Mouse (Mus musculus): Measurements from ENCODE around the gene Zfp687.
"Not testable (repeated sequence)": the region's sequence is repeated elsewhere in the genome, so short reads cannot be mapped to it uniquely, and the experiment has no call there.

Zfp687 gene

GRCm38 (mm10) chr3:95015337-95015872 is at the start of gene Zfp687:
TSS of gene Zfp687 (minus strand) at chr3:95015448.
- DNase-seq (ENCODE audit: low read depth), result peak; percentile 100

DNA sequence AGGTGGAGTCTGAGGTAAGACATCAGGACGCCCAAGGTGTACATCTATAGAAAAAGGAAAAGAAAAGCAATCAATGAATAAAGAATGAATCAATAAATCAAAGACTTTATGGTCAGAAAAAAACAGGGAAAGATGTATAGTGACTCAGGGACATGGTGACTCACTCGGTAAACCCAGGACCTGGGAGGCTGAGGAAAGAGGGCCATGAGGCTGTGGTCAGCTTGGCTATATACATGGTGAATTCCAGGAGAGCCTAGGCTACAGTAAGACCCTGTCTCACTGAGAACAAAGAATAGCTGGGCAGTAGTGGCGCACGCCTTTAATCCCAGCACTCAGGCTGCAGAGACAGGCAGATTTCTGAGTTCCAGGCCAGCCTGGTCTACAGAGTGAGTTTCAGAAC is 48.5 kb upstream of the Zfp687 start:
- DNase-seq (ENCODE audit: low read depth), result no peak

DNA sequence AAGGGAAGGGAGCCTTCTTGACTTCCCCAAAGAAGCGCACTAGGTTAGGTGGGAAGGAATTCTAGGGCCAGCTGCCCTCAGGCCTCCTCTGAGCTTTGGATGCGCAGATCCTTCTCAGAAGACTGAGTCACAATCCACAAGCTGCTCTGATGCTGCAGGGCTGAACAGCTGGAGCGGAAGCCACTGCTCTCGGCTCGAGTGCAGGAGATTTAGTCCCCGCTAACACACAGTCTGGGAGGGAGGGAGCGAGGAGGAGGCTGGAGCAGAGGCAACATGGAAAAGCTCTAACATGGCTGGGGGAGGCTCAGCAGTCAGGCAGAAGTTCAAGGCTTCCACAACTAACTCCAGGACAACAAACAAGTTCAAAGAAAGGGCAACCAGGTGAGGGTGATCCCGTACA is 42.8 kb upstream of the Zfp687 start:
- no peak for DNase-seq (ENCODE audit: low read depth)

DNA sequence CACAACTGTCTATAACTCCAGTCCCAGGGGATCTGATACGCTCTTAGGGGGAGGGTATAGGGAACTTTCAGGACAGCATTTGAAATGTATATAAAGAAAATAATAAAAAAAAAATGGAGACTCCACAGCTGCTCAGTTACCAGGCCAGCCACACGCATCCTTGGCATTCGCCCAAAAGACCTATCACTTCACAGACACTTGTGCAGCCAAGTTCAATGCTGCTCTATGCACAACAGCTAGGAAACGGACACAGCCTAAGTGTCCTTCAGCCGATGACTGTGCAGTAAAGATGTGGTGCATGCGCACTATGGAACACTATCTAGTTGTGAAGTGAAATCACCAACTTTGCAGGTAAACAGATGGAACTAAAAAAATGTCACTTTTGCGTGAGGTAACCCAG is 41.0 kb upstream of the Zfp687 start:
- no peak for DNase-seq (ENCODE audit: low read depth)

GRCm38 (mm10) chr3:95054481-95055260 is 39.4 kb upstream of the Zfp687 start:
- peak; percentile 32 for DNase-seq (ENCODE audit: low read depth)

DNA sequence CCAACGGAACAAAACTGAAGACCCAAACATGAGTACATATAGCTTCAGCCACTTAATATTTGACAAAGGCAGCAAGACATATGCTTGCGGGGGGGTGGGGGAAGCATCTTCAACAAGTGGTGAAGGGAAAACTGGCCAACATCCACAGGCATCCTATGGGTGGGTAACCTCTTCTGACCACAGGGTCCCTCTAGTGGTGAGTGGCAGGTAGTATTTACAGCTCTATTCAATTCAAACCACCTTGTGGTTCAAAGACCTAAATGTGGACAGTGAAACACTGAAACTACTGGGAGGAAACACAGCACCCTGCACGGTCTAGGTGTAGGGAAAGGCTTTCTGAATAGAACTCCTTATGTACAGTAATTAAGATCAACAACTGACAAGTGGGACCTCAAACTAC is 38.5 kb upstream of the Zfp687 start:
- DNase-seq (ENCODE audit: low read depth), result peak; percentile 56

GRCm38 (mm10) chr3:95052959-95053358 is 37.7 kb upstream of the Zfp687 start:
- DNase-seq (ENCODE audit: low read depth), result peak; percentile 55

- no peak for DNase-seq (ENCODE audit: low read depth)
These were observed 32.7 kb upstream of the Zfp687 start for GRCm38 (mm10) chr3:95047914-95048313.

DNA sequence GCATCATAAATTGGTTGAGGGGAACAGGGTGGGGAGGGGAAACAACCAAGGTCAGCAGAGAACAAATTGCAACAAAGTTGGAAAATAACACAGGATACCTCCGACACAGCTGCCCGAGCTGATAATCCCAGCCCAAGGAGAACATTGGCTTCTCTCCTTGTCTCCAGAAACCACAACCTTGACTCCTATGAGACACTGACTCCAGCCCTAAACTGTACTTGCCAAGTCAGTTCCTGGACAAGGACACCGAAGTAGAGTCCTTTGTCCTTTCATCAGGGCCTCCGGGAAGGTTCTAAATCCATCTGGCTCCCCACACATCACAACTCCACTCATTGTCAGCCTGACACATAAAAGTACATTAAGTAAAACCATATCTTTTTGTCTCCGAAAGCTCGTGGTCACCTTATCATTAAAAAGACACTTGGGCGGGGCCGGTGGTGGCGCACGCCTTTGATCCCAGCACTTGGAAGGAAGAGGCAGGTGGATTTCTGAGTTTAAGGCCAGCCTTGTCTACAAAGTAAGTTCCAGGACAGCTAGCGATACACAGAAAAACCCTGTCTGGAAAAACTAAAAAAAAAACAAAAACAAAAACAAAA is 31.3 kb upstream of the Zfp687 start:
- no peak for DNase-seq (ENCODE audit: low read depth)

DNA sequence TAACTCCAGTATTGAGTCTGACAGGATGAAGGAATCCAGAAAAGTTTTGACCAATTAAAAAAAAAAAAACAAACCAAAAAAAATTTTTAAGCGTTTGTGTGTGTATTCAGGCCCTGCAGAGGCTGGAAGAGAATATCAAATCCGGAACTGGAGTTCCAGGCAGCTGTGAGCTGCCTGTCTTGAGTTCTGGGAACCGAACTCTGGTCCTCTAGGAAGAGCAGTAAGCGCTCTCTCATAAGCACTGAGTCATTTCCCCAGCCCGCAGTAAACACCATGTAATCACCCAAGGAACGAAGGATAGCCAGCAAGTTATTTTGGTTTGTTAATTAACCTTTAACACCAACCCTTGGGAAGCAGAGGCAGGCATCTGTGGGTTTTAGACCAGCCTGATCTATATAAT is 28.0 kb upstream of the Zfp687 start:
- DNase-seq (ENCODE audit: low read depth), result no peak

DNA sequence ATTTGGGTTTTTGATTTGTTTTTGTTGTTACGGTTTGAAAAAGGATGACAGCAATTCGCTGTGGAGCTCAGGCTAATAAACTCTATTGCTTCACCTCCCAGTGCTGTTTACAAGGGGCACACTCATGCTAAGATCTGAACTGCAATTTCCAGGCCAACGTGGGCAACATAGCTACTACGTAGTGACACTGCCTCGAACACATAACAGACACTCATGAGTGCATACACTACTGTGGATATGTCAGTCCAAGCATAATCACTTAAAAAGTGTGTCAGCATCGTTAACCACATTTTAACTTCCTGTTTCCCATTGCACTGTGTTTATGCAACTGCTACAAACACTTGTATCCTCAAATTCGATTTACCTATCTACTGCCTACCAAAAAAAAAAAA is 27.6 kb upstream of the Zfp687 start:
- no peak for DNase-seq (ENCODE audit: low read depth)

DNA sequence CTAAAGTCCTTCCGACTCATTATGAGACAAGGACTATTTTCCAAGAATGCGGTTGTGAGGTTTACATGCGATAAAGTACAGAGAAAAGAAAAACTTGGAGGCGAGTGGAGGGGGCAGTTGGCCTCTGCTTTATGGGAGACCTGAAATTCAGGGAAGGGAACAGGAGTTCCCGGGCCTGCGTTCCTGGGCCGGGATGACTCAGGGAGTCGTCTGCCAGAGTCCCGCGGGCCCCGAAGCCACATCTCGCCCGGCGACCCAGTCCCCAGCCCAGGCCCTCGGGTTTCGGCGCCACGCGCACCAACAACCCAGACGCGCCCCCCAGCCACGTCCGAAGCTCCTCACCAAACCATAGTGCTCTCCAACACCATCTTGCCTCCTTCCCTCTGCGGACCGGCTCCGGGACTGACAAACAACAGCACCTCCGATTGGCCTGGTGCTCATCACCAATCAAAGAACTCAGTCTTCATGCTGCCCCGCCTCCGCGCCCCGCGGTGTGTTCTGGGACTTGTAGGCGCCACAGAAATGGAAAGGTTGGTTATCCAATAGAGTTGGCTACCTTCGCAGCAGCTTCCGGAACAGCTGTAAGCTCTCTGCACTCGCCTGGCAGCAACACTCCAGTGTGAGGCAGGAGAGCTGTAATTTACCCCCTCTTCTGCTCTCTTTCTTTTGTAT is 27.1 kb upstream of the Zfp687 start, which contains the start of gene Psmd4:
TSS of gene Psmd4 (minus strand) at position 449 of the 672 bp plus-strand sequence.
- DNase-seq (ENCODE audit: low read depth), result peak; percentile 93

GRCm38 (mm10) chr3:95041625-95042024 is 26.4 kb upstream of the Zfp687 start:
- no peak for DNase-seq (ENCODE audit: low read depth)

DNA sequence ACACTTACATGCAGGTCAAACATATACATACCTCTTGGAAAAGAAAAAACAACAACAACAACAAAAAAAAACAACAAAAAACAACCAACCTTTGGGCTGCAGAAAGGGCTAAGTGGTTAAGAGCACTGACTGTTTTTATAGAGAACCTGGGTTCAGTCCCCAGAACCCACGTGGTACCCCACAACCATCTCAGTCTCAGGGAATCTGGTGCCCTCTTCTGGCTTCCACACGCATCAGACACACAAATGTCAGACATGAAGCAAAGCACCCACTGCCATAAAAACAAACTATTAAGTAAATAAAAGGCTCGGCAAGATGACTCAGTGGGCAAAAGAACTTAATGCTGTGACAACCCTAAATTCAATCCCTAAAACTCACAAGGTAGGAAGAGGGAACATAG is 14.7 kb upstream of the Zfp687 start:
- DNase-seq (ENCODE audit: low read depth), result no peak

GRCm38 (mm10) chr3:95029291-95029827 is 14.1 kb upstream of the Zfp687 start:
- DNase-seq (ENCODE audit: low read depth), result not testable (repeated sequence)

DNA sequence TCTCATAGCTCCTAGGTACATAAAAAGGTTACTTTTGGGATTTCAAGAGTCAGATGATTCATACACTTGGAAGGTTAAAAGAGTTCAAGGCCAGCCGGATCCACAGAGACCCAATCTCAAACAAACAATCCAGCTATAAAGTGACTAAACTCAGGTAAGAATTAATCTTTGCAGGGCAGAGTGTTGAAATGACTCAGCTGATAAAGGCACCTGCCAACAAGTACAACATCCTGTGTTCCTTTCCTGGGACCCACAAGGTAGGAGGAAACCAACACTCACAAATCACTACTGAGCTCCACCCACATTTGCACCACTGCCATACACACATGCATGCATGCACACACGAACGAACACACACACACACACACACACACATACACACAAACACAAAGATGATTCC is 13.4 kb upstream of the Zfp687 start:
- DNase-seq (ENCODE audit: low read depth), result no peak

DNA sequence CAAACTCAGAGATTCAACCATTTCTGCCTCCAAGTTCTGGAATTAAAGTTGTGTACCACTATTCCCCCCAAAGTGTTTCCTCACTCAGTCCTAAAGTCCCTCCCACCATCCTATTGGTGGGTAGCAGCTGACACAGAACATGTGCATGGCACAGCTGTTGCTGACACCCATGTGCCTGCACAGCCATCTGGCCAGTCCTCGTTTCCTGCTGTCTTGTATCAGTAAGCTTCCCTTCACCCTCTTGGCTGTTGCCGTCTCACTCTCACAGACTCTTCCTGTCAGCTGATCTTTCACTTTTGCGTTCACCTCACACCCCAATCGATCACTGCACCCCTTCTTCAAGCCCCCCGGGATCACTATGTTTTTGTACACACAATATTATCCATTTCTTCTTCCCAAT is 12.5 kb upstream of the Zfp687 start:
- DNase-seq (ENCODE audit: low read depth), result no peak

- DNase-seq (ENCODE audit: low read depth), result no peak
These were observed 11.9 kb upstream of the Zfp687 start for GRCm38 (mm10) chr3:95027057-95027645.

DNA sequence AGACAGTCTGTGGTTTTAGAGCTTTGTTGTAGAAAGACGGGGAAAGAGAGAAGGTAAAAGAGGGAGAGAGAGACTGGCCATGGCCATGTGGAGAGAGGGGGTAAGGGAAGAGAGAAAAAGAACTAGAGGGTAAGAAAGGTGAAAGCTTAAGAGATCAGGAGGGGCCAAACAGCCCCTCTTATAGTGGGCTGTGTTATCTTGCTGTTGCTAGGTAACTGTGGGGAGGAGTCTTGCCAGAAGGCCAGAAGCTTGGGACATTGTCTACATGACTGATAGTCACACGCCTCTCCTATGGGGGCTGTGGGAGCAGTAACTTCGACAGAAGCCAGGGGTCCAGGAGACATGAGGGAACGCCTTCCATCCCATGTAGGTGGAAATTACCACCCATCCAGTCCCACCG is 10.0 kb upstream of the Zfp687 start:
- DNase-seq (ENCODE audit: low read depth), result no peak

DNA sequence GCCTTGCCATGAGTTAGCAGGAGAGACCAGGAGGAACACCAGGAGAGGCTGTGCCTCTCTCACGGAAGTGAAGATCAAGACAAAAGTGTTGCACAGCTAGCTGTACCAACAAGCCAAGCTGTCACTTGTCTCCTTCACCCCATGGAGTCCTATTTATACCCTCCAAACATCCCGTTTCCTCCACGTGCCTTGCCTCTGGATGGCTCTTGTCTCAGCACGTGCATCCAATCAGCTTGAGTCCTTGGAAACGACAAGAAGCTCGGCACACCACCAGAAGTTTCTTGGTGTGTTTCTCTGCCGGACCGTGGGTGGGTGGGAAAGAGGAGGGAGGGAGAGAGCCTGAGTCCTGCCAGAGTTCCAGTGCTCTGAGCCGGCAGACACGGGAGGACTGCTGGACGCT is 9.3 kb upstream of the Zfp687 start:
- DNase-seq (ENCODE audit: low read depth), result no peak

DNA sequence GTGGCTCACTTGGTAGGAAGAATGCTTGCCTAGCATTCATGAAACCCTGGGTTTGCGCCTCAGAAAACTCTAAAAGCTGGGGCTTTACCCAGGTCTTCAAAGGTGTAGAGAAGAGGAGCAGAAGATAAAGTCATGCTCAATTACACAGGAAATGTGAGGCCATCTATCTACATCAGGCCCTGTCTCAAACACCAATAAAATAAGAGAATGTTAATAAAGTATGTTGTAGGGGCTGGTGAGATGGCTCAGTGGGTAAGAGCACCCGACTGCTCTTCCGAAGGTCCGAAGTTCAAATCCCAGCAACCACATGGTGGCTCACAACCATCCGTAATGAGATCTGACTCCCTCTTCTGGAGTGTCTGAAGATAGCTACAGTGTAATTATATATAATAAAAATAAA is 5.7 kb upstream of the Zfp687 start:
- DNase-seq (ENCODE audit: low read depth), result not testable (repeated sequence)

- DNase-seq (ENCODE audit: low read depth), result no peak
These were observed 3.5 kb upstream of the Zfp687 start for GRCm38 (mm10) chr3:95018741-95019140.

All from c-Kit-positive CD71-negative TER-119-negative erythroid progenitor cells, embryonic 14.5 days (primary cell).